Mouse (Mus musculus): ENCODE results near the gene Polr3h.
"Not testable (repeated sequence)": the region's sequence is repeated elsewhere in the genome, so short reads cannot be mapped to it uniquely, and the experiment has no call there.

Gene Polr3h

DNA sequence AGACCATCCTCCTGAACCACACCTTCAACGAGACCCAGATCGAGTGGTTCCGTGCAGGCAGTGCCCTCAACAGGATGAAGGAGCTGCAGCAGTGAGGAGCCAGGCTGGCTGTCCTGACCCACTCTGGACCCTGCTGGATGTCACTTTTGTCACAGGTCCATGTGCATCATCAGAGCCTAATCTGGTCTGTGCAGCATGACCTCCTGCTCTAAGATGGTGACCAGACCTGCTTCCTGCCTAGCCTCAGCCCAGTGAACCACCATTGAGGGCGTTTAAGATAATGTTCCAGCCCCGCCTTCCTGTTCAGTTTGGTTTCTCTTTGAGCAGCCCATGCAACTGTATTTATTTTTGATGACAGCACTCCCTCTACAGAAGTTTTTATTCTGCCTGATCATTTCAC, 11.4 kb downstream of the Polr3h start:
- DNase-seq = no peak

DNA sequence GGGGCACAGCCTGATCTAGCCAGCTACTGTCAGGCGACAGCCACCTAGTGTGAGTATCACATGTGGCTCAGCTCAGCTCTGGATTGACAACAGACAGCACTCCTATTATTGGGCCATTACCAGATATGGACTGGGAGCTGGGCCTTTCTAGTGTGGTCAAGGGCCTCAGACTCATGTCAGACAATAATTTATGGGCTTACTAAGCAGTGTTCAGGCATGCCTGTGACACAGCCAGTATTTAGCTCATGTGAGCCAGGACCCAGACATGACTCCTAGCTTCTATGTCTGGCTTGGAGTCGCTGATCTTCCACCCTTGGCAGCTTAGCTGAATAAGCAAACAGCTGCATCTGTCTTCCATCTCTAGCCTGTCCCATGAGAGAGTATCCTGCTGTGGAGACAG, 13.5 kb downstream of the Polr3h start:
- DNase-seq = no peak

DNA sequence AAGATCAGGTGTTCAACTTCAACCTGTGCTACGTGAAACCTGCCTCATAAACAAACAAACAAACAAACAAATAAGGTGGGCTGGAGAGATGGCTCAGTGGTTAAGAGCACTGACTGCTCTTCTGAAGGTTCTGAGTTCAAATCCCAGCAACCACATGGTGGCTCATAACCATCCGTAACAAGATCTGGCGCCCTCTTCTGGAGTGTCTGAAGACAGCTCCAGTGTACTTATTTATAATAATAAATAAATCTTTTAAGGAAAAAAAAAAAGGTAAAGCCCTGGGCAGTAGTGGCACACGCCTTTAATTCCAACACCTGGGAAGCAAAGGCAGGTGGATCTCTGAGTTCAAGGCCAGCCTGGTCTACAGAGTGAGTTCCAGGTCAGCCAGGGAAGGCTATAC, 17.3 kb downstream of the Polr3h start:
- DNase-seq = not testable (repeated sequence)

DNA sequence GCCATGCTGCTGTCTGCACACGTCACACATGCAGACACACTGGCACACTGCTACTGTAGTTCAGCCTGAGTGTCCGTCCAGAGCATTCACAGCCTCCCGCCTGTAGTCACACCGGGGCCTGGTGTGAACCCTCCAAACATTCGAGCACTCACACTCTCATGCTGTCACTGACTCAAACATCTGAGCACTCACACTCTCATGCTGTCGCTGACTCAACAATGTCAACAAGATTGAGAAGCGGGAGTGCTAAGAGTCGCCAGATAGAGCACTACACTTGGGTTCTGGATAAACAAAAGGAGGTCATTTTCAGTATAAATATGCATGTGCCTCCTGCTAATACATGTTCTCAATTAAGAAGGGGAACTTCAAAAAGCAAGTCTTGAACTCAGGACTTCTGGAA, 18.1 kb downstream of the Polr3h start:
- no peak for DNase-seq

DNA sequence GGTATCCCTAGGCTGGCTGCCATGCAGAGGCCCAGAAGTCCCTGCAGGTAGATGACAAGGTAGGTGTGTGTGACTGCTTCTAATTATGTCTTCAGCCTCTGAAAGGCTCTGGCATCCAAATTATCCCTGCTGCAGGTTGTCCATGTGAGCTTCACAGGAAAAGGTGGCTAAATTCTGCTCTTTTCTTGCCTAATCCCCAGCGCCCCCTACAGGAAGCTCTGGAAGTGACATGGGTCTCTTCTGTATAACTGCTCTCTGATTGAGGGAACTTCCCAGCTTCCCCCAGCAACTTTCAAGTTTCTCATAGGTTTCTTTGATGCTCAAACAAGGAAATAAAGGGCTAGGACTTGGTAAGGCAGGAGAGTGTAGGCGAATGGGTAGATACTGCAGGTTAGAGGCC, 21.1 kb downstream of the Polr3h start:
- peak; percentile 87 to 96 for DNase-seq

DNA sequence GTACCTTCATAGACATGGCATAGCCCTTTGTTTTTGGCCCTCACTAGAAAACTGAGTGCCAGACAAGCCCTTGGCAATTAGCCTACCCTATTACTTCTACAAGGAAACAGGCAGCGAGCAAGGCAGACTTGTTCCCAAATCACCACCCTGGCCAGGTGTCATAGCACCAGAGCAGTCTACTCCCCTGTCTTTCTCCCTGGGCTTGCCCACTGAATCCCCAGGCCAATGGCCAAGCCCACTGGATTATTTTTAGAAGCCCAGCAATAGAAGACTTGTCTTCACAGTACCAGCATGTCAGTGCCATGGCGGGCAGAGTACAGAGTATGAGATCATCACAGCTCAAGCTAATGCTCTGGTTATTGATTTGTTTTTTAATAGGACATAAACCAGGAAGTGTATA, 27.3 kb downstream of the Polr3h start:
- DNase-seq = peak; percentile 74 to 79

DNA sequence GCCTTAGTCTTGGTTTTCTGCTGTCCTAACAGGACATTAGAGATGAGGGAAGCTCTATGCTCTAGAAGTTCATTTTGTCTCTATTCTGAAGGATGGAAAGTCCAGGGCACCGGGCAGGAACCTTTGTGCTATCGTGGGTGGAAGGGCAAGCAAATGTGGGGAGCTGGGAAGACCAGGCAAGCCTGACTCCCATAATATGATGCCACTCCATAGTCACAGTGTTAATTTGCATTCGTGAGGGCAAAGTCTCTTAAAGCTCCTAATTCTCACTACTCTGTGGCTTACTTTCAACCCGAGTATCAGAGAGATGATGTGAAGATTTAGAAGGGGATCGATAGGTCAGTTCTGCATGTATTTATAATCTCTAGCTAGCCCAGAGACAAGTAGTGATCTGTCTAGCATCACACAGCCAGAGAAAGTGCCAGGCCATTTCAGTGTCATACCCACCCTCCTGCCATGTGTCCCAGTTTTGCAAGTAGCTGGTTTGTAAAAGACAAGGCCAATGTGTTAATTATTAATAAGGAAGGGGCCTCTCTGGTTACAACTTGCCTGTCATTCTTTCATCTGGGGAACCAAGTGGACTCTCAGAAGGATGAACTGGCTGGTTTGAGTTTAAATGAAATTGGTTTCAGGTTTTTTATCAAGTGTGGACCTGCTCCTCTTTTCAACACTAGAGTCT, 28.3 kb downstream of the Polr3h start:
- no peak for DNase-seq

DNA sequence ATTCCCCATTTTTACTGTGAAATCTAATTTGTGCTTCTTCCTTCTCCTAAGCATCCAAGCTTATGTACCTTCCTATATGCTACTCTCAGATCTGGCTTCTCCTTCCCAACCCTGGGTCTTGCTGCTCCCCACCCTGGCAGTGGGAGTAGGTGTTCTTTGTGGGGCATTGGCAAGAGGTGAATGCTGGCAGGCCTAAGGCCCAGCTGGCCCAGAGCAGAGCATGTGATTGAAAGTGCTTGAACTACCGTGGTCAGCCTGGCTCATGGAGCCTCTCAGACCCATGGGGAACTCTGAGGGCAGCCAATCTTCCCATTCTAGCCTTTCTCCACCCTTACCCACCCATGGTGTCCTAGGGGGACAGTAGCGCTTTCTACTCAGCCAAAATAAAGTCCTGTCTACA, 29.6 kb downstream of the Polr3h start:
- peak in 1 of 2 experiments; percentile 35 for DNase-seq

DNA sequence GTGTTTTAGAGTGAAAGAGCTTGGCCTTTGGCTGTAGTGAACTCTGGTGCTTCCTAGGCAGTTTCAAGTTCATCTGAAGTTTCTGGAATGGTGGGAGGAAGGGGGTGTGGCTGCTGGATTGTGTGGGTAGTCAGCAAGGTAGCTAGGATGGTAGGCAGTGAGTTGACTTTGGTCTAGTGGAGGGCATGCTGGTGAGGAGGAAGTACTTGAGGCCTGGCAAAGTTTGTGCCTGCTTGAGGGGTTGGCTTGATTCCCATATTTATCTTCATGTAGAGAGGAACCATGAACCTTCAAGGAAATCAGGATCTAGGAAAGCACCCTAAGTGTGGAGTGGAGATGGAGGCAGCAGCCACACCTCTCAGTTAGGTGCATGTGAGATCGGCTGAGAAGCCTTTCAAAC, 32.0 kb downstream of the Polr3h start:
- no peak for DNase-seq

DNA sequence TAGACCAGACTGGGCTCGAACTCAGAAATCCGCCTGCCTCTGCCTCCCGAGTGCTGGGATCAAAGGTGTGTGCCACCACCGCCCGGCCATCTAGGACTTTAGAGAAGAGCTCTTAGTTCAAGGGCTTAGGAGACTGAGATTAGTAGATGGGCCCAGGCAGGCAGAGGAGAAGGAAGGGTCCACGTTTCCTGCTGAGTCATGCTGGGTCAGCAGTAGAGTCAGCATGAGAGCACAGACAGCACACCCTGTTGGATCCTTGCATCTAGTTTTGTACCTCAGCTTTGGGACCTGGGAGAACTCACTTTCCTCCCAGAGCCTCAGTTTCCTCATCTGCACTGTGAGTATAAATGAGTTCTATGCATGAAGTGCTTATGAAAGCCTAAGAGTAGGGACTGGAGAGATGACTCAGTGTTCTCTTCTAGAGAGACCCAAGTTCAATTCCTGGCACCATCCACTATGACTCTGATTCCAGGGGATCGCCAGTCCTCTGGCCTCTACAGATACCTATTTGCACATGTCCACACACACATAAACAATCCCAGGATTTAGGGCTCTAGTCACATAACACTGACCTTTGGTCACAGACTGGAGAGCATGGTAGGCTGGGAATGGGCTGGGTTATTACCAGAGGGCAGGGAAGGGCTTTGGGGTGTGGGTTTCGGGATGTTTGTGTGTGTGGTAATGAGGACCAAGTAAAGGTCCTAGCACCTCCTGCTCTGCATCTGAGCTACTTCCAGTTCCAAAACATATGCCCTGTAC, 34.0 kb downstream of the Polr3h start:
- no peak for DNase-seq

DNA sequence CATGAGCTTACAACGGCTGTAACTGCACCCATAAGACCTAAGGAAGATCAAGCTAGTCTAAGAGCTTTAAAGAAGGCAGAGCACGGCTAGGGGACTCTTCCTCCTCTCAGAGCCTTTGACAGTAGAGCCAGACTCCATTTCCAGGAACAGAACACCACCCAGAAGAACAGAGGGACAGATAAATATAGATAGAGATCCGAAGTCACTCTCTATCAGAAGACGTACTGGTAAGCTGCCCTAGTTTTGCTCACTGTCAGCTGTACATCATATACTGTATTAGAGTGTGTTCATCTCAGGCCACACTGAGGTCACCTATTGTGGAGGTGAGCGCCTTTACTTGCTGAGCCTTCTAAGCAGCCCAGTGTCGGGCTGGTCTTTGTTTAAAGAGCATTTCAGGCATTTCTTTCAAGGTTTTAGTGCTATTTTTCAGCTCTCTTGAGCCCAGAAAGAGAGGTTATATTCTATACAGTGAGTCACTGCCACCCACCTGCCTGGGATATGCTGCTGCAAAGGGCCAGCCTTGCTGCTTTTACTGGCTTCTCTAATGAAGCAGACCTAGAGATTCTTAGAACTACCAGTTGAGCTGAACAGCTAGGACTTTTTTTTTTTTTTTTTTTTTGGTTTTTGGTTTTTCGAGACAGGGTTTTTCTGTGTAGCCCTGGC, 34.8 kb downstream of the Polr3h start:
- no peak for DNase-seq

DNA sequence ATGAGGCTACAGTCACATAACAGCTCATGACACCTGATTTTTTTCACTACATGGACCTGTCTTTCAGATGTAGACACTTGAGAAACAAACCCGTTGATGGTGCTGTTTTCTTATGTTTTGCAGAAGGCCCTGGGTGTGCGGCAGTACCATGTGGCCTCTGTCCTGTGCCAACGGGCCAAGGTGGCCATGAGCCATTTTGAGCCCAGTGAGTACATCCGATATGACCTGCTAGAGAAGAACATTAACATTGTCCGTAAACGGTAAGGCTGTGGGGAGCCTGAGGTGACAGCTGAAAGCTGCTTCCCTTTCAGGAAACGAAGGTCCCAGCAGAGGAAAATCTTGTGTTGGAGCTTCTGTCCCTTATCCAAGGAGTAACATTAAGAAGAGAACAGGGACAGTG, 36.9 kb downstream of the Polr3h start:
- peak; percentile 31 to 58 for DNase-seq

DNA sequence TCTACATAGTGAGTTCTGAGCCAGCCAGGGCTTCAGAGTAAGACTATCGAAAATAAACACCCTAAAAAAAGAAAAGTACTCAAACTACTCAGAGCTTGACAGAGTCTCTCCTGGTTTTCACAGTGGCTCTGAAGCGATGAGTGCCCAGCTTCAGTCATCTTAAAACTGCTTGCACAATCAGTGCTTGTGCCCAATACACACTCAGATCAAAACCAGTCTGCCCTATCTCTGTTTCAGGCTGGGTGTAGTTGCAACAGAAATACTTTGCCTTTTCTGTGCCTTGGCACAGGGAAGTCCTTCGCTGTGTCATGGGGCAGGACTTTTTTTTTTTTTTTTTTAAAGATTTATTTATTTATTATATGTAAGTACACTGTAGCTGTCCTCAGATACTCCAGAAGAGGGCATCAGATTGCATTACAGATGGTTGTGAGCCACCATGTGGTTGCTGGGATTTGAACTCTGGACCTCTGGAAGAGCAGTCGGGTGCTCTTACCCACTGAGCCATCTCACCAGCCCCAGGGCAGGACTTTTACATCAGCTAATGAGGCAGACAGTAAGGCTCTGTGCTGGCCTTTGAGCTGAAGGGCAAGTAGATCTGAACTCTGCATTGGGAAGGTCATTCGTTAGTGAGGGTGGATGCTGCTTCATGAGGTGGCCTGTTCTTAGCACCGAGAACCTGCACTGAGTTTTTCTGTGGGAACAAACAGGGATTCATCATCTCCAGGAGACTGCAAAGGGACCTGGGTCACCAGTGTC, 39.1 kb downstream of the Polr3h start:
- no peak for DNase-seq

DNA sequence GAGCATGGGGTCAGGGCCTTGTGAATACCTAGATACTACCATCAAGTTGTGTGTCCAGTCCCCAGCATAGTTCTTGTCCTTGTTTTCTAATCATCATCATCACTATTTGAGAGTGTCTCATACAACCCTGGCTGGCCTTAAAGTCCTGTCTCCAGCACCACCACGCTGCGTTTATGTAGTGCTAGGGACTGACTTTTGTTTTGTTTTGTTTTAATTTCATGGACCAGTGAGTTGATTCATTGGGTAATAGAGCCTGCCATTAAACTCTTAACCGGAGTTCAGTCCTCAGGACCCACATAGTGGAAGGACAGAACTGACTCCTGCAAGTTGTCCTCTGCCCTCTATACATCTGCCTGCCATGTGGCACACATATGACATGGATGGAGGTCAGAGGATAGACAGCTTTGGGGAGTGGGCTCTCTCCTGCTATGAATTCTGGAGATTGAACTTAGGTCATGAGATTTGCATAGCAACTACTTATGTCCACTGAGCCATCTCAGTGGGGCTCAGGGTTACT, 40.6 kb downstream of the Polr3h start:
- no peak for DNase-seq

DNA sequence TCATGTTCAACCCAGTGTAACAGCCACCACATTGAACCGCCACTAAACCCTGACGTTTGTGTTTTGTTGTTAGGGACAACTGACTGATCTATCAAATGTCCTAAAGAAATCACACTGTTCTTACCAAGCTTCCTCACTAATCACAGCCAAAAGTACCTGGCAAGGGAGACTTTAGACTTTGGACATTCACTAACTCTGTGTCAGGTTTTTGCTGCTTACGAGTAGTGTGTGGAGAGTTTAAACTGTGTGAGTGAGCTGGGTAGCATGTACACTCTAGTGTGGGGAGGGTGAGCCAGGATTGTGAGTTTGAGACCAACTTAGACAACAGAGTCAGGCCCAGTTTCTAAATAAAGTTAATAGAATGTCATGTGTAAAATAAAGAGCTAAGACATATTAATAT, 43.7 kb downstream of the Polr3h start:
- no peak for DNase-seq

DNA sequence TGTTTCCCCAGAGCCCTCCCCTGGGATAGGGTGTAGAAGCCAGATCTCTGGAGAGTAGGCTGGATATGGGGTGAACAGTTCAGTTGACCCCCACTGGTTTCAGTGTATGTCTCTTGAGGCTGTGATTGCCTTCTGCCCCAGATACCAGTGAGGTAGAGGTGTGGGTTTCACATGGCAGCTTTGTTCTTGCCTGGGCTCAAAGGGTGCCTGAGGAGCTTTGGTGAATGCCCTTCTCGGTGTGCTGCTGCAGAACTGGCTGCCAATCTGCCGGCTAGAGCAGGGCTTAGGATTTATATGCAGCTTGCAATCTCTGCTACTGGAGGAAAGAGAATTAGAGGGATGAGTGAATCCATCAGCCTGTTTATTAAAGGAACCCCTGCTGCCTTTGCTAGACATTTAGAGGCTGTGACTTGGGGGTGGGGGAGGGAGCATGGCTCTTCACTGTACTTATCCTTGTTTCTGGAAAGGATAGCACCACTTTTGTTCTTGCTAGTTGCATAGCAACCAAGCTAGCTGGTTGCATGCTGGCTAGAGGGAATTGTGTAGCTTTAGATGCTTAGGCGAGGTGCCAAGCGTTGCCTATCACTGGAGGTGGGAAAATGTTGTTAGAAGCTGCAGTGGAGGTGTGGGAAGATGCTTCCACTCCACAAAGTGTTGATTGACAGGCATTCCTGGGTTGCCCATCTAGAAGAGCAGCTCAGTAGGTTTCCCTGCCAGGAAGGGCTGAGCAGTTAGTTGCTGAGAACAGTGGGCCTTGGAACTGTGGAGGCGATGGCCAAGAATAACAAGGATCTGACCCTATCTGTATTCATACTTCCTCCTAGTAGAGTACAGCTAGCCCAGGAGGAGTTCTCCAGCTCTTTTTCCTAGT, 46.3 kb downstream of the Polr3h start:
- DNase-seq = peak; percentile 21 to 24

DNA sequence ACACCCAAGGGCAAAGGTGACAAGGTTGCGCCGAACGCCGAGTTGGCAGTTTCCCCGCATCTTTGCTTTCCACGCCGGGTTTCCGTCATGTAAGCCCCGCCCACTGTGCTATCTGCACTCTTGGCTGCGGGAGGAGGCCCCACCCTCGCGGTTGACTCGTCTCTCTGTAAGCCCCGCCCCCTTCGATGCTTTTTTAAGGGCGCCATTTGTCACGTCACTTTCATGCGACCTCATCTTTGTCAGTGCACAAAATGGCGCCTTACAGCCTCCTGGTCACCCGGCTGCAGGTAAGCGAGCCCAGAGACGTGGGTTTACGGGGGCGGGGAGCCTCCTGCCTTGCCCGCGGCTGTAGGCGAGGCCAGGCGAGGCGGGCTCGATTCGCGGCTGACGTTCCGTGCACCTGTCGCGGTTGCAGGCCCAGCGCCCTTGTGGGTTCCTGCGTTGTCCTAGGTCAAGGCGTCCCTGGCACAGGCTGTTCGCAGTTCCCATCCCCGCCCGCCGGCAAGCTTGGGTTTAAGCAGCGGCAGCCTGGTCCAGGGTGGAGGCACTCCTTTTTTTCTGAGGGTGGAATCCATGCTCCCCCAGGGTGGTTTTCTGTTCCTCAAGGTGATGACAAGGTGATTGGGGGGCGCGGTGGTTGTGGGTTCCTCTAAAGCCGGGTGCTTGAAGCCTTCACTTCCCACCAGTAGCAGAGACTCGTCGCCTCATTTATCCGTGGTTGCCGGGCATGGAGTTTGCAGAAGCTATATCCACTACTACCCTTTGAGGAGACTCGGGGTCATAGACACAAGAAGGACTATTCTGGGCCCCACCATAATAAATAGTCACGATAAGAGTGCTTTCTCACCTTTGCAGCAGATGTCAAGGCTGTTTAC, 53.5 kb downstream of the Polr3h start, which contains the start of gene Aco2:
Aco2 (plus strand) TSS at position 48 of the 875 bp plus-strand sequence.
- DNase-seq = peak; percentile 100

DNA sequence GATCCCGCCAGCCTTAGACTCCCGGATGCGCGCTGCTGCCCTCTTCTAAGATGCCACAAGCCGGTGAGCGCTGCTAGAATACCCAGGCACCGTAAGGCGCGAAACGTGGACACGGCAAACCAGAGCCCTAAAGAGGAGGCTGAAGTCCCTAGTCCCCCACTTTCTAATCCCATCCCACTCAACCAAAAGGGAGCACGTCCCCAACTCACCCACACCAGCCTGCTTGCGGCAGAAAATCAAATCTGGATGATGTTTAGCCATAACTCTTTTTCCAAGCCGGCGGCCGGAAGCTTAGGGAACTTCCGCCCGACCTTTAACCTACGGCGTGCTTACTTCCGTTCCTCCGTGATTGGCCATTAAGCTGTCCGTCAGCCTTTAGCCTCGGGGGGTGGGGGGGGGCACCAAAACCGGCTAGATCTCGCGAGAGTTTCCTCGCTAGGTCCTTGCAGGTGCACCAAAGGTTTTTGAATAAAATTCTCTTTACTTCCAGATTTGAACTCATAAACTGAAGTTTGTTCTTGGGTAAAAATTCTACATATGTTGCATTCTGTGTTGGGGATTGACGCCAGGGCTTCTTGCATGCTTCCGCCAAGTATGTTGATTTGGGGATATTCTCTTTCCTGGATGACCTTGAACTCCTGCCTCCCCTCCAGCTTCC, 54.3 kb downstream of the Polr3h start, which contains the start of gene Phf5a:
Phf5a (minus strand) TSS at position 308 of the 658 bp plus-strand sequence.
- DNase-seq = peak; percentile 87 to 88

DNA sequence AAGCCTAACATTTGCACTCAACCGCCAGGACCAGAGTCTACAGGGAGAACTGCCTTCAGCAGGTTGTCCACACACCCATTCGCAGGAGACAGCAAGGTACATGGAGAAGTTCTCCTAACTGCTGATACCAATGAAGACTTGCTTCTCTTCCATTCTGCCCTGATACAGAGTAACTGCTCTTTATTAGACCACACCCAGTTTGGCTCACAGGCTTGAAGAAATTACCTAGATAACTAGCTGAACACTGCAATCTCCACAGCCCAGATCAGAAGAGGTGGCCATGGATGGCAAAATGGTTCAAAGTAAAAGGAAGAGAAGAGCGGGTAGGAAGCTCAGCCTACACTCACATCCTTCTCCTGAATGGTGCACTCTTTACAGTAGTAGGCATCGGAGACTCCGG, 56.1 kb downstream of the Polr3h start:
- no peak for DNase-seq

DNA sequence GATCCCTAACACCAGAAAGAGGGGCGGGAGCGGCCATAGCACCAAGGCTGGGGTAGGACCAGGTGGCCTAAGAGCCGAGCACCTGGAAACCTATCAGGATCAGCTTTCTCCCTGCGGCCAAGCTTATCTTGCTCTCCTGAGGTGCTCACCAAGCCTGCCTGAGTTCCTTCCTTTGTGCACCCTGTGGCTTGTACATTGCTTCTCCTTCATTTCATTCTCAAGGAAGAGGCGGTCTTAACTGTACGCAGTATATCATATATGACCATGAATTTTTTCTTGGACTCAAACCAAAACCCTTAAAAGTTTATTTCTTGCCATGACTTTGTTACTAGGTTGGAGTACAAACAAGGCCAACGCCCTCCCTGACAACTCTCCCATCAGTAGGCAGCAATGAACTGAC, 61.8 kb downstream of the Polr3h start:
- no peak for DNase-seq

All from cerebellum, postnatal 14 days (tissue).